Mouse (Mus musculus) neutrophil, adult 5-6 weeks (primary cell): Measurements from ENCODE around the gene Fank1. TPM values are rescaled to one million over a fixed set of nuclear protein-coding genes. Genes with fewer than 3 reads are reported as not detected.

Source experiments
- ATAC-seq: fragments of 151-379, 151-347 bp; 2 replicates; pipeline ENCODE4 v1.8.0; 2017; ENCODE audit warnings: mild to moderate bottlenecking, moderate TSS enrichment; ENCODE audit not compliant: insufficient number of reproducible peaks, poor library complexity, low FRiP score, severe bottlenecking; ENCODE audit errors: extremely low read depth
- total RNA-seq: library from RNA; stranded (forward); fragments of 200-1000 nt; gene quantifications from 2 replicates; pipeline ENCODE4 v1.2.3, GENCODE M21; 2017

Fank1 gene
- total RNA-seq, 1 experiment from 2014 or later: not detected

- ATAC-seq: no peak
Measured at GRCm38 (mm10) chr7:133805614-133806175, 29.0 kb downstream of the Fank1 start.

GRCm38 (mm10) chr7:133812927-133813326, 36.3 kb downstream of the Fank1 start:
- no peak for ATAC-seq

GRCm38 (mm10) chr7:133813331-133813730, 36.7 kb downstream of the Fank1 start:
- no peak for ATAC-seq

DNA sequence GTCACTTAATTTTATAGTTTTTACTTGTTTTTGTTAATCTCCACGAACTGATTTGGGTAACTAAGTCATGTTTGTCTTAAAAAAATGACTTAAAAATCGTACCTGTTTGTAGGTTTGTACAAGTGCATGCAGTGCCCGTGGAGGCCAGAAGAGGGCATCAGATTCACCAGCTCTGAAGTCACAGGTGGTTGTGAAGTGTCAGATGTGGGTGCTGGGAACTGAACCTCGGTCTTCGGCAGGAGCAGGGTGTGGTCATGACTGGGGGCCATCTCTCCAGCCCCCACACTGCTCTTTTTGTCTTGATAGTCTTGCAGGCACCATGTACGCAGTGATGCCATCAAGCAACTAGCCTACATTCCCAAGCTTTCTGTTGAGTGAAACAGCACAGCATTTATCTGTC, 47.1 kb downstream of the Fank1 start:
- no peak for ATAC-seq

GRCm38 (mm10) chr7:133824579-133824978, 47.9 kb downstream of the Fank1 start:
- no peak for ATAC-seq

GRCm38 (mm10) chr7:133828514-133828913, 51.9 kb downstream of the Fank1 start:
- no peak for ATAC-seq

GRCm38 (mm10) chr7:133829579-133829978, 52.9 kb downstream of the Fank1 start:
- ATAC-seq: no peak

DNA sequence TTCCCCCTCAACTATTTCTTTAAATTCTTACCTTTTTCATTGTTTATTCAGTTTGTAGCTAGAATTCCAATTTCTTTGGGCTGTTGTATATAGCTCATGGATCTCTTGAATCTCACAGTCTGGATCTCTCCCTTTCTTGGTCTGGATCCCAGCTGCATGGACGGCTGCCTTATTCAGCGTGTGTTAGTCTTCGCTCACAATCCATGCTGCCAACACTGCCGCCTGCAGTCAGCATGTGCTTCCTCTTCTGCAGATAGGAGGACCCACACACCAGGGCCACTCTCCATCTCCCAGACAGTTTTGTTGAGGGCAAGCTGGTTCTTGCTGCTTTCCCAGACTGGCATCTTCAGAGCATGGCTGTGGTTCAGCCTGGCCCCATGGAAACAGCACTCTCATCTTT, 62.9 kb downstream of the Fank1 start:
- ATAC-seq: no peak

DNA sequence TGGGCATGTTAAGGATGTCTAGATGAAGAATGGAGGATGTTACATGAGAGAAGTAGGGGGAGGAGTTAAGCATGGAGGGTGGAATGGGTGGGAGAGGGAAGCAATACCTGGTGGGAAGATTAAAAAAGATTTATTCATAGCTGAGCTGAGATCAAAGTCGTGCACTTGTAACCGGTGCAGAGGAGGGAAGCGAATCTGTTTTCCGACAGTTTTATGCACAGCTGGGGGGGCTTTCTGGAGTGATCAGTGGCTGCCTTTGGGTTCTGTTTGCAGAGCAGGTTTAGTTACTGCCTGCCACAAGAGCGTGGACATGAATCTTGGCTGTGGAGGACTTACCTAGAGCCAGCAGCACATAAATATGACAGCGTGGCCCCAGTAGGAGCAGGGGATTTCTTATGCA, 65.4 kb downstream of the Fank1 start:
- ATAC-seq: no peak

- no peak for ATAC-seq
Measured at GRCm38 (mm10) chr7:133847175-133847574, 70.5 kb downstream of the Fank1 start.

- ATAC-seq: no peak
Measured at GRCm38 (mm10) chr7:133848180-133848579, 71.5 kb downstream of the Fank1 start.

DNA sequence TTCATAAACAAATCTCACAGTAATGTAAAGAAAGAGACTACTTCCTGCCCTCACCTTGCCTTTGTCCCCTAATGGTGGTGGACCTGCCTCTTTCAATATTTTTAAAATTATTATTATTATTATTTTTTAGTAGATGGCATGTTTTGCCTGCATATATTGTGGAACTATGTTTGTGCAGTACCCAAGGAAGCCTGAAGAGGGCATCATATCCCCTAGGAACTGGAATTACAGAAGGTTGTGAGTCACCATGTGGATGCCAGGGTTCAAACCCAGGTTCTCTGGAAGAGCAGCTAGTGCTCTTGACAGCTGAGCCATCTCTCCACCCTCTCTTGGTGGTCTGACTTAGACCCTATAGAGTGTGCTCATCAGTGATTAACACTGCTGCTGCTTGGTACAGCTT, 74.1 kb downstream of the Fank1 start:
- ATAC-seq: no peak

DNA sequence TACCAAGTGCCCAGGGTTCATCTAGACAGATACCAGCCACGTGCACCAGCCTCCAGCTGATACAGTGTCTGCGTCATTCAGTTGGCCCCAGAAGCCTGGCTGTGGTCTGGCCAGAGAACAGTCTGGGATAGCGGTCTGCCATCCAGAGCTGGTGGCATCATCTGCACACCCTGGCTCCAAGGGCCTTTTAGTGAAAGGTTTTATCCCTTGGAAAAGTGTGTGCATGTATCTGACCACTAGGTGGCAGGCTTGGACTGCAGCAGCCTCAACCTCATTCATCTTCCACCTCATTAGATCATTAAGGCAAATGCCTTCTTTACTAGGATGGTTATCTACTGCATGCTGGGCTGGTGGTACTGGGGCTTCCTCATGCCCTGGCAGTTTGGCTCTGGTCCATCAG, 79.6 kb downstream of the Fank1 start:
- ATAC-seq: no peak

GRCm38 (mm10) chr7:133858506-133858905, 81.8 kb downstream of the Fank1 start:
- ATAC-seq: no peak

- no peak for ATAC-seq
Measured at GRCm38 (mm10) chr7:133859548-133859947, 82.9 kb downstream of the Fank1 start.

DNA sequence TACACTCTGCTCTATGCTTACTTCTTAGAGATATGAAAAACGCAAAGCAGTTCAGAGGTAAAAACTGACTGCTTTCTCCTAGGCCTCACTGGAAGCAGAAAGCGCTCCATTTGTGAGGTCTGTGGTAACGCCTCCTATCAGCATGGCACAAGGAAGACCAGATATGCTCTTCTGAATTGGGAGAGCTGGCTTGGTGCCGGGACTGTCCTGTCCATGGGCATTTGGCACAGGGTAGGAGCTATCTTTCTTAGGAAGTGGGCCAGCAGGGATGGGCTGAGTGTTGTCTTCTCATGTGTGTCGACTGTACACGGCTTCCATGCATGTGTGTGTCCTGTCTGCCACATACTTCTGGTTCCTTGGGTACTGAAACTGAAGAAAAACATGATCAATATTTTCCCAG, 85.6 kb downstream of the Fank1 start:
- no peak for ATAC-seq

DNA sequence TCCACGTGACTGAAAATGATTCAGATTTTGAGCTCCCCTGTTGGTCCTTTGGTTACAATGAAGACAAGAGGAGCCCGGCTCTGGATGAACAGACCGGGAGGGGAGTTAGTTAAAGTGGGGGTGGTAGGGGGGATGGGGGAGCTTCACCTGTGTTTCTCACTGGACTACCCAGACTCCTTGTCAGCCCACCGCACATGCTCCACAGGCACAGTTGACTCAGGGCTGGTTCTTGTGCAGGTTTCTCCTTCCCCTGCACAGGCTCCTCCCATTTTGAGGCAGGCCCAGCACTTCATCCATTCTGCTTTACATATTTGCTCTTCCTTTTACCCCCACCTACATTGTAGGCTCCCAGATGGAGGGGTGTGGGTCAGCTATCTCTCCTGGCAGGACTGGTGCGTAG, 86.1 kb downstream of the Fank1 start:
- ATAC-seq: no peak

- no peak for ATAC-seq
Measured at GRCm38 (mm10) chr7:133863151-133863550, 86.5 kb downstream of the Fank1 start.

DNA sequence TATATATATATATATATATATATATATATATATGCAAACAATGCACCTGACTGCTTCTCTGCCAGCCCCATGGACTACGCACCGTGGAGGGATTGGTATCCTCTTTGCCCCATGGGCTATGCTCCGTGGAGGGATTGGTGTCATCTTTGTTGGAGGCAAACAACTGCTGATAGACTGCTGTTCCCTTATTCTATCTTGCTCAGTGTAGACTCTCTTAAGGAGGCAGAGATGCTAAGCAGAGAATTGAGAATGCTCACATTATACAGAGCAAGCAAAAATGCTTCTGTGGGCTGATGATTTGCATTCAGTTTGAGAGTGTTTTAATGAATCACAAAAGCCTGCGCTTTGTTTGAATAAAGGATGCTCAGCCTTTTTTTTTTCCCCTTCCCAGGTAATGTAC, 87.0 kb downstream of the Fank1 start:
- ATAC-seq: no peak

- no peak for ATAC-seq
Measured at GRCm38 (mm10) chr7:133870265-133870664, 93.6 kb downstream of the Fank1 start.

DNA sequence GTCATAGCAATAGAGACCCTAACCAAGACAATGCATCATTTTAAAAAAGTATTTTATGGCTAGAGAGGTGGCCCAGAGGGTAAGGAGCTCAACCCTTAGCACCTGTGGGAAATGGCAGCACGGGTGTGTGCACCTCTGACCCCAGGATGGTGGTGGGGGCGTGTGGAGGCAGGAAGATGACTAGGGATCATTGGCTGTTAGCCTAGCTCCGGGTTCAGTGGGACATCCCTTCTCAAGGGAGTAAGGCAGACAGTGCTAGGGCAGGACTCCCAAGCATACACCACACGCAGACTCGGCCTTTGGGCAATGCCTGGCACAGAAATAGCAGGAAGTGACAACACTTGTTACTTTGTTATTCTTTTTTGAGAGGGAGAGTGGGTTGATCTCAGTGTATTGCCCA, 96.0 kb downstream of the Fank1 start:
- ATAC-seq: no peak
